Mouse (Mus musculus) E14TG2a.4 (cell line): ENCODE data around the gene Zfp846.

Experiments used
- CTCF ChIP-seq: conservative IDR thresholded peaks from 2 replicates; pipeline ENCODE4 v1.5.1; 2014; ENCODE audit warnings: low read length
- NANOG ChIP-seq: IDR thresholded peaks from 2 replicates; pipeline ENCODE4 v1.6.1; 2014; ENCODE audit warnings: borderline replicate concordance, low read length, mixed read lengths
- POU5F1 ChIP-seq: IDR thresholded peaks from 2 replicates; pipeline ENCODE4 v1.6.1; 2014; ENCODE audit warnings: low read length, borderline replicate concordance

- TF ChIP-seq CTCF = no peak
- TF ChIP-seq NANOG = no peak
- no peak for TF ChIP-seq POU5F1
These were observed 62.7 kb downstream of the Zfp846 start for GRCm38 (mm10) chr9:20643781-20644180.
